Comparison of ENCODE assay signal across 1 mouse cellular context in the genomic region with DNA sequence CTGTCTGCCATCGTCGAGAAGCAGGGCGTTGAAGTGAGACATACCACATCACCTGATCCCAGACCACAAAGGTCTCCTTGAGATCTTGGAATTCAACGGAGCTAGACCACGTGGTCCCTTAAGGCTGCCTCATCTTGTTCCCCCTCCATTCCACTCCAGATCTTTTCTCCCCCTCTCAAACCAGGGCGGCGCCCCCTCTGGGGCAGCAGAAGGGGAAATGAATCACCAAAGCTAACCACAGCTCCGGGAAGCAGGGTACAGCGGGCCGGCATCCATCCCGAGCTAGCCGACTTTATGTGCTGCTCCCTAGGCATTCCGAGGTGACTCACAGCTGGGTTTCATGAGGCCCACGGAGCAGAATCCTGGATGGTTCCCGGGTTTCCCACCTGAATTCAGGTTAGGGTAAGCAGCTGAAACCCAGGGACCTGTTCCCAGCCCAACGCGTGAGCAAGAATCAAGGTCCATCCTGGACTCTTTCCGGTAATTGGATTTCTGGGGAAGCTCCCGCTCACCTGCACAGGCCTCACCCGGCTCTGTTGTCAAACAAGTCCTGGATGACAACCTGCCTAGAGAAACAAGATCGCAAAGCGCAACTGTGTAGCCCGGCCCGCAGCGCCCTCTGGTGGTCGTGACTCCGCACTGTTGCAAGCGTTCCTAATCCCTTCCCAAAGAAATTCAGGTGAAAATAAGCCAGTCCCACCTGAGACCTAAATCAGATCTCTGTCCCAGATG.
A peak's percentile ranks its signal among the peaks of the same experiment; 100 is the strongest.
TF ChIP-seq lines count a peak whose summit lies in the region.

TSS of gene Slc35e4 (minus strand) at position 556 of the 732 bp plus-strand sequence.

TF ChIP-seq in MEL, 35 proteins besides CTCF, POLR2A, EP300 and RAD21 (continued from another document):
- TF ChIP-seq CHD2 (IDR thresholded peaks at IDR 0.05; ENCODE audit: low read length): no peak
- no peak for TF ChIP-seq MYB (IDR thresholded peaks at IDR 0.05; ENCODE audit: low read depth, low read length)
- TF ChIP-seq TBP (IDR thresholded peaks at IDR 0.05; ENCODE audit: low read depth, low read length): no peak; the same call in 1 of the 2 replicates
- no peak for TF ChIP-seq MEF2A (IDR thresholded peaks at IDR 0.05; ENCODE audit: extremely low read depth, insufficient replicate concordance, low read depth, low read length, poor library complexity, severe bottlenecking)
- peak; percentile 100 for TF ChIP-seq MAX (IDR thresholded peaks at IDR 0.05; ENCODE audit: low read length)
- TF ChIP-seq NRF1 (IDR thresholded peaks at IDR 0.05; ENCODE audit: insufficient read depth, low read depth, low read length, poor library complexity, severe bottlenecking): no peak
- no peak for TF ChIP-seq UBTF (IDR thresholded peaks at IDR 0.05; ENCODE audit: borderline replicate concordance, insufficient read depth, low read depth, low read length)
